Mouse (Mus musculus) megakaryocyte, embryonic 14.5 days (primary cell): ENCODE measurements around the gene Atp6v1g2.
"Not testable (repeated sequence)": the region's sequence is repeated elsewhere in the genome, so short reads cannot be mapped to it uniquely, and the experiment has no call there.

Experiments used
- FLI1 ChIP-seq: IDR thresholded peaks from 2 replicates; pipeline ENCODE4 v1.6.1; 2012; ENCODE audit warnings: low read length, inconsistent platforms, mixed read lengths
- GATA1 ChIP-seq: IDR thresholded peaks from 3 replicates; pipeline ENCODE4 v1.6.1; 2012; ENCODE audit warnings: mixed read lengths, low read length, inconsistent platforms, borderline replicate concordance

DNA sequence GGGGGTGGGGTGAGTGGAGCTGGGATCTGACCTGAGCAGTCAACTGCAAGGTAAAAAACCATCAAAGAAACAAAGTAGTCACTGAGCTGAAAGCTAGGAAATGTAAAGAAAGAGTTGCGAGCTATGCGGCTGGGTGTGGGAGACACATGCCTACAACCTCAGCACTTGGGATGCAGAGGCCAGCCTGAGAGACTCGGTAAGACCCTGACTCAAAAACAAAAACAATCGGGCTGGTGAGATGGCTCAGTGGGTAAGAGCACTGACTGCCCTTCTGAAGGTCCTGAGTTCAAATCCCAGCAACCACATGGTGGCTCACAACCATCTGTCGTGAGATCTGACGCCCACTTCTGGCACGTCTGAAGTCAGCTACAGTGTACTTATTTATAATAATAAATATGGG lies 630 bp downstream of the Atp6v1g2 start:
- not testable (repeated sequence) for TF ChIP-seq GATA1, FLI1
